Mouse (Mus musculus): ENCODE measurements around the gene Ptx3.

Gene Ptx3

DNA sequence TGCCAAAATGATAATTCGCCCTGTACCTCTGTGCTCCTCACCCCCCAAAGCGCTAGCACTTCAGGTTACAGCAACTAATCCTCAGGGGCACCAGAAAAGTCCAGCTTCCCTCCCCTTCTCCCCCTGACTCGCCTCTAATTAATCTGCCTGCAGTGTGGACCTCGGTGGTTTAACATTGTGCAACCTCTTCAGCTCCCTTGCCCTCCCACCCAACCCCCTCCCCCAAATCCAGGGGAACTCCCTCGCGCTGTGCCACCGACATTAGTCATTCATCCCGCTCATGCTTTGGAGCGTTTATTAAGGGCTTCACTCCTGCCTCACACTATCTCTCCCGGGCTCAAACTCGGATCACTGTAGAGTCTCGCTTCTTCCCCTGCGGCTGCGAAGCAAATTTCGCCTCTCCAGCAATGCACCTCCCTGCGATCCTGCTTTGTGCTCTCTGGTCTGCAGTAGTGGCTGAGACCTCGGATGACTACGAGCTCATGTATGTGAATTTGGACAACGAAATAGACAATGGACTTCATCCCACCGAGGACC lies at the start of gene Ptx3:
Ptx3 (plus strand) TSS at position 256 of the 537 bp plus-strand sequence.
- peak; percentile 75 for DNase-seq (ENCODE audit: low read depth, low spot score)

DNA sequence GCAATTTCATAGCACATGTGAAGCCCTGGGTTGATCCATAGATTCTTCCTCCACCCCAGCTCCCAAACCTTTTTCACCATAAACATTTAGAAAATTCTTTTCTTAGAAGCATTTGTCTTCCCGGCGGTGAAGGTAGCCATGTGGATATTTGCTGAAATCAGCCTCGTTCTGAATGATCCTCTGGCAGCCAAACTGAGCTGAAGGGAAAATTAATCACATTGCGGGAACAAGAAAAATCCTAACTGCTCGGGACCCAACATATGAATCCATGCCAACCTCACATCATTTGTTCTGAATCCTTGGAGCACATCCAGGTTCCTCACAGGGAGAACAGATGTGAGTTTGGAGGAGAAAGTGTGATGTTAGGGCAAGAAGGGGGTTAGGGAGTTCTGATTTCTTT lies 46.8 kb upstream of the Ptx3 start:
- DNase-seq (ENCODE audit: low read depth, low spot score): peak; percentile 60

DNA sequence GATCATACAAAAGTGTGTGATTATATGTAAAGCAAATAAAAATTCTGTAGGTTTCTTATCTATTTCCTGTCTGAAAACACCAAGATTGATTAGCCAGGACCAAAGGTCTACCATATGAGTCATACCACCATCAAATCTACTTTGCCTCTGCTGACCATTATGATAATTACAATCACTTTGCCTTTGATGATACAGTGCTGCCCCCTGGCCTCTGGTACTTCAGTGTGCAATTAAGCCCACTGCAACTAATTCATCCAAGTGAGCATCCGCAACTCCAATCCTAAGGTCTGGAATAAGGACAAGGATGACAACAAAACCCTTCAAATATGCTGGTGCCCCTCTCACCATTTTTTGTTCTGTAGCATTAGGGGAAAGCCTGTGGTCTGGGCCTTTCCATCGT lies 40.1 kb upstream of the Ptx3 start:
- no peak for DNase-seq (ENCODE audit: low read depth, low spot score)

DNA sequence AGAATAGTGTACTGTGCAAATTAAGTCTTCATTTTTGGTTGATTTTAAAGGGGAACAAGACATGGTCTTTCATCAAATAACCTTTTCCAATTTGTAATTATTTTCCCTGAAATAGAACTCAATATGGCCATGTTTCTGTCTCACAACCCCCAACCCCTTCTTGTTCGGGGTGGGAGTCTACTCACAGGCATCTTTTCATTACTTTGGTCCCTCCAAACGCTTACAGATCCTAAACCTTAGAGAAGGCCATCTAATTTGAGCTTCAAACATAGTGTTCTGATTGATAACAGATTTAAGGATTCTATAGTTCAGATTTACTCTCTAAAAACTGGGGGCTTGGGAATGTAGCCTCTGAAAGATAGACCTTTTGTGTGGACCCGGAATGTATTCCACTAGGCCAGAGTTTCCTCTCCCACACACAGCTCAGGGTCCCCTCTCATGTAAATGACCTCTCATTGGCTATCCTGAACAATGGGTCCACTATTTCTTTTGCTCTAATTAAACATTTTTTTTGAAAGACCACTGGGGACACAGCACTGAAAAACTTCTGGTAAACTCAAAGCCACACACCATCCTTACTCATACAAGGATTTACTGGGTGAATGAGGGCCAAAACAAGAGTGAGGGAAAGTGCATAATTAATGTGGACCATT lies 25.7 kb upstream of the Ptx3 start:
- DNase-seq (ENCODE audit: low read depth, low spot score): no peak

DNA sequence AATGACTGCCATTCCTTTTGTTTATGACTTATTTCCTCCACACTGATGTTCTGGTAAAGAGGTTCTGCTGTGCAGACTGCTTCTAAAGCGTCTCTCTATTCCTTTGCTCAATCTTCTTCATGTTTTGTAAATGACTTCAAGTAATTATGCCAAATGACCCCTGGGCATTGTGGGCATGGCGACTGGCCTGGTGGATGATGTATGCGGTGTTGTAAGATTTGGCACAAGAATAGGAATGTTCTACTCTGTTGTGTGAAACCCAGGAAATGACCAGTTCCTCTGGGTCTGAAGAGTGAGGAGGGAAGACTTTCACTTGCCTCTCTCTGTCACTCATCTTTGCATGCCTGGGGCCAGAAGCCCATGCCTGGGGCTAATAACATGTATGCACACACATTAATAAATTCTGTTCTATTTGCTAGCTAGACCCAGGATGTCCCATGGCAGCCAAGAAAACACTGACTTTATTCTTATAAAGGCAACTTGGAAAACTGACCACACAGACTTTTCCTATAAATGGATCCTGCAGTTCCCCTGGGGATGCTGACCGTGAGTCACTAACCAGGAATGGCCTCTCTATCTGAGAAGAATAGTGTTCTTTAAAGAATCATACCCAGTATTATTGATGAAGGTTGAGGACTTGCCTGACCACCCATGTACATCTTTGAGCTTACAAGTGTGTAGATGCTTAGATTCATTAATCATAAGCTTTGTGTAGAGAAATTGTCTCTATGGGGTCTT lies 10.7 kb upstream of the Ptx3 start:
- DNase-seq (ENCODE audit: low read depth, low spot score): peak; percentile 95

DNA sequence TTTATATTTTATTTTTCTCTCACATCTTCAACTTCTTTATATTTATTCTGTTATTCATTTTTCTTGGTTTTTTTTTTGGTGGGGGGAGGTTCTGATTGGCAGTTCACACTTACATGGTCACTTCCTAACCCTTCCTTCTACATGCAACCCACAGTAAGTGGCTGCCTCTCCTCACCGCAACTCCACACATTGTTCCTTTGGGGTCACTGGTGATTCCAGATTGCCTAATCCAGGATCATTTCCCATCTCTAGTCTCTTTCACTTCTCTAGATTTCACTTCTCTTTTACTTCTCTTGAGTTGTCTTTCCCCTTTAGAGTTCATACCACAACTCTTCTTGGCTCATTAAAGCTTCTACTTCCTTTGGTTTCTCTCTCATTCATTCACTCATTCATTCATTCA lies 6.2 kb upstream of the Ptx3 start:
- no peak for DNase-seq (ENCODE audit: low read depth, low spot score)

DNA sequence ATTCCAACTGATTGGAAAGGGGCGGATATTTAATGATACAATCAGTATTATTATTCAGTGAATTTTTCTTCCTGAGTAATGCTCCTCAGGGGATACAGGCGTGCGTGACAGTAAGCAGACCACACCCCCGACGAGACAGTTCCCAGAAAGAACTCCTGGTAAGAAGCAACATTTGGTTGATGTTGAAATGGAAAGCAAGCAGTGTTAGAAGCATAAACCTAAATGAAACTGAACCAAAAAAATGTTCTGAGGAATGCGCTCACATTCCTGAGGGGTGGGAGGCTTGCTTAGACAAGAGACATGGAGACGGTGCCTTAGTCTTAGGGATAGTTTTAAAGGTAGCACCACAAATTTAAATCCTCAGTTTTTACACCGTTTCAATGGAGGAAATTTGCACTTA lies 4.0 kb upstream of the Ptx3 start:
- peak; percentile 88 for DNase-seq (ENCODE audit: low read depth, low spot score)

DNA sequence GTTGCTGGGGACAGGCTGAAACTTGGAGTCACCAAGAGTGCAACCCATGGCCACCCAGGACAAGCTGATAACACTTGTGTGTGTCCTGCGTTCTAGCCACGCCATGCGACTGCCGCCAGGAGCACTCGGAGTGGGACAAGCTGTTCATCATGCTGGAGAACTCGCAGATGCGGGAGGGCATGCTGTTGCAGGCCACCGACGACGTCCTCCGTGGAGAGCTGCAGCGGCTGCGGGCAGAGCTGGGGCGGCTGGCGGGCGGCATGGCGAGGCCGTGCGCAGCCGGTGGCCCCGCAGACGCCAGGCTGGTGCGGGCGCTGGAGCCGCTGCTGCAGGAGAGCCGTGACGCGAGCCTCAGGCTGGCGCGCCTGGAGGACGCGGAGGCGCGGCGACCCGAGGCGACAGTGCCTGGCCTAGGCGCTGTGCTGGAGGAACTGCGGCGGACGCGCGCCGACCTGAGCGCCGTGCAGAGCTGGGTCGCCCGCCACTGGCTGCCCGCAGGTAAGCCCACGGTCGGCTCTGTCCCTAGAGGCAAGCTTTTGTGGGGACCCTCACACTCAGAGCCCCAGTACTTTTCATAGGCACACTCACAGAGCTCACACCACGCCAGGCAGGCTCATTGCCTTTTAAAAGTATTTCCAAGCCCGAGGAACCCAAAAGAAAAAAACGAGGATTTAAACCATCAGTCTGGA lies 988 bp downstream of the Ptx3 start:
- peak; percentile 48 for DNase-seq (ENCODE audit: low read depth, low spot score)

DNA sequence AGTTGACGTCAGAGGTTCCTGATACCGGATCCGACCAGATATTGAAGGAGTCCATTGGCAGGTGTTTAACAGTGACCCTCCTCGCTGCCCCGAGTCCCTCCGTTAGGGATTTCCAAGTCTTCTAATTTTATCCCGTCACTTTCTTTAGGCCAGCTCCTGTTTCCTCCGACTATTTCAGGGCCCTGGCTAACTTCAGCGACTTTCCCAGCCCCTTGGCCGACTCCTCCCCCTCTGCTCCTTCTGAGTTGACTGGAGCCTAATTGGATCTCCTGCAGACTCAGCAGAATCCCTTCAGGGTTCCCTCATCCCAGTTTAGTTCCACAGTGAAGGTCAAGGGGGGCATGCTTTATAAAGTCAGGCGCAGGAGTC lies 1.5 kb downstream of the Ptx3 start:
- DNase-seq (ENCODE audit: low read depth, low spot score): peak; percentile 64

DNA sequence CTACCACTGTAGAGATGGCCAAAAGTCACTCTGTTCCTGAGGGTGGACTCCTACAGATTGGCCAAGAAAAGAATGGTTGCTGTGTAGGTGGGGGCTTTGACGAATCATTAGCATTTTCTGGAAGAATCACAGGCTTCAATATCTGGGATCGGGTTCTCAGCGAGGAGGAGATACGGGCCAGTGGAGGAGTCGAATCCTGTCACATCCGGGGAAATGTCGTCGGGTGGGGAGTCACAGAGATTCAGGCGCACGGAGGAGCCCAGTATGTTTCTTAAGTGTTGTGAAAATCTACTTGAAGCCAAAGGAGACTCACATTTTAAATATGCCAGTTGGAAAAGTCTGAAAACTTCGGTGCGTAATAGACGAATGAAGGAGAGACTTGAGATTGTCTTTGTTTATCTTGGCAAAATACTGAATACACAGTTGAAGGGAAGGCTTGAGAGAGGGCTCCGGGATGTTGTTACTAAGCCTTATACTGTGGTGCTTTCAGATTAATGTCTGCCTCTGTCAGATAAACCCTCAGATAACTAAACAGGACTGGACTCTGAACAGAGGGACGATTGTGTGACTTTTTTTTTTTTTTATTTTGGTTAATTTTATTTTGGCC lies 5.3 kb downstream of the Ptx3 start:
- DNase-seq (ENCODE audit: low read depth, low spot score): no peak

DNA sequence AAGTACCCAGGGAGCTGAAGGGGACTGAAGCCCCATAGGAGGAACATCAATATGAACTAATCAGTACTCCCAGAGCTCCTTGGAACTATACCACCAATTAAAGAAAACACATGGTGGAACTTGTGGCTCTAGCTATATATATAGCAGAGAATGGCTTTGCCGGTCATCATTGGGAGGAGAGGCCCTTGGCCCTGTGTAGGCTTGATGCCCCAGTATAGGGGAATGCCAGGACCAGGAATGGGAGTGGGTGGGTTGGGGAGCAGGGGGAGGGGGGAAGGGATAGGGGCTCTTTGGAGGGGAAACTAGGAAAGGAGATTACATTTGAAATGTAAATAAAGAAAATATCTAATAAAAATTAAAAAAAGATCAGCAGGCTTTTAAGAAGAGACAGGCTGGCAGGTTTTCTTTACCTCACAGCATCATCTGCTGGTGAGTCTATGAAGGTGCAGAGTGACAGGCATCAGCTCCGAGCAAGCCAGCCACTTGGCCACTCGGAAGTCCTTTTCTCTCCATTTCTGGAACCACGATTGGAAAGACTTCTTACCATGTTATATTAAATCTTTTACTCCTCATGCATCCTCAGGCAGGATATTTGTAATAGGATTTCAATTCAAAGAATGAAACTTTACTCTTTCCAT lies 16.6 kb downstream of the Ptx3 start:
- DNase-seq (ENCODE audit: low read depth, low spot score): peak; percentile 80

DNA sequence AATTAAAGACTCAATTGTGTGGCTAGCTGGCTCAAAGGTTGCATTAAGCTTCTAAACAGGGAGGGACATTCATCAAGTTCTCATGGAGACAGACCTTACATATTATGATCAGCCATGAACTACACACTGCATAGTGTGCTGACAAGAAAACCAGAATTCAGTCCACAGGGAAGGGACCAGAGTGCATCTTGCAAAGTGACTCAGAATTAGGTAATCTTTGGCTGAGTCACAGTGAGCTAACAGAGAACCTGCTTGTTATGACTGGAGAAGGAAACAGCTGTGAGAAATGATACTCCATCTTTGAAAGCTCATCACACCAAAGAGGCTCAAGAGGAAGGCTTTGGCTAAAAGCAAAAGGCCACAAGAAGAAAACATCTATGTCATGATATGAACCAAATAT lies 20.8 kb downstream of the Ptx3 start:
- peak; percentile 93 for DNase-seq (ENCODE audit: low read depth, low spot score)

DNA sequence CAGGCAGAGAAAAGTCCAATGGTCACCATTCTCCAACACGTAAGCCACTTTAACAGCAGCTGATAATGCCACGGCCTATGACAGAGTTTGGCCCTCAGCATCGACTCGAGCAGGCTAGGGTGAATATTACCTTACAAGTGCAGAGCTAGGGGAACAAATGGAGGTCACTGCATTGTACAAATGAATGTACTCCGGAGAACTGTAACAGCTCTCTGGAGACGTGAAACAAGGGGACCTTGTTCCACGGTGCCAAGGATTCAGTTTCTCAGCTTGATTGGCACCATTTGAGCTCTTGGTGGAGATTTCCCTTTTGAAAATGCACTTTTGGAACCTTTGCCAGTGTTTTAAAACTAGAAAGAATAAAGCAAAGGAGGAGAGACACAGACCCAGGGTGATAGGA lies 32.1 kb downstream of the Ptx3 start:
- no peak for DNase-seq (ENCODE audit: low read depth, low spot score)

DNA sequence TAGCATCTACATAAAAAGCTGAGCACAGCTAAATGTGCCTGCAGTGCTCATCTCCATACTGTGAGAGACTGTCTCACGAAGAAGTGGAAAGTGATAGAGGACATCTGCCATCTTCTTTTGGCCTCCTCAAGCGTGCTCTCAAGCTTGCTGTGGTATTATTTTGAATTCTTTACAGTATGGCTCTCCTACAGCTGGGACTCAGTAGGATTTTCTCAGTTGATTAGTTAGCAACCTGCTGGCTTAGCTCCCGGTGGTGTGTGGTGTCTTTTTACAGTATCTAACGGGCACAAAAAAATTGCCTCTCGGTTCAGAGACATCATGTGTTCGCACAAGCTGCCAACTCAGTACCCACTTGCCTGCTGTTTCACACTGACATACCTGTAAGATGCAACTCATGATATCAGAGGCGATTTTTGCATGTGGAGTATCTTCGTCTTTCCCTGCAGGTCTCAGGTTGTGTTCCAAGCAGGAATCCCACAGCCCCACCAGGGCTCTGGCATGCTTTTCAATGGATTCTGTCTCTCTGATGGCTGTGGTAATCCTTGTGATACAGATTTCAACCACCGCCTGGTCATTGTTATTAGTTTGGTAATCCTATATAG lies 34.9 kb downstream of the Ptx3 start:
- no peak for DNase-seq (ENCODE audit: low read depth, low spot score)

DNA sequence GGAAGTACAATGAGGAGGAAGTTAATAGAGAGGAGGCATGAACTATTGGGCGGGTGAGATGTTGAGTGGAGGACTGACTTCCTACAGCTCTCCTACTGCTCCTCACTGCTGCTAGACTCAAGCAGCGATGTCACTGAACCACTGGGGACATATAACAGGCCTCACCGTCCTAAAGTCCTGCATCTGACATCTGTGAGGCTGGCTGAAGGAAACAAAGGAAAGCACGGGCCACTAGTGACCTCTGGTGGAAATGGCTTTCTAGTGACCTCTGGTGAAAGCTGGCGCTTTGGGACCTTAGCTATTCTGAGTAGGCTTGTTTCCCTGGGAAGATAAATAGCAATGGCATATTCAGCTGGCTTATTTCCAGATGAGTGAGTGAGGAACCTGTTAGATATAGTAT lies 42.6 kb downstream of the Ptx3 start:
- DNase-seq (ENCODE audit: low read depth, low spot score): peak; percentile 70

DNA sequence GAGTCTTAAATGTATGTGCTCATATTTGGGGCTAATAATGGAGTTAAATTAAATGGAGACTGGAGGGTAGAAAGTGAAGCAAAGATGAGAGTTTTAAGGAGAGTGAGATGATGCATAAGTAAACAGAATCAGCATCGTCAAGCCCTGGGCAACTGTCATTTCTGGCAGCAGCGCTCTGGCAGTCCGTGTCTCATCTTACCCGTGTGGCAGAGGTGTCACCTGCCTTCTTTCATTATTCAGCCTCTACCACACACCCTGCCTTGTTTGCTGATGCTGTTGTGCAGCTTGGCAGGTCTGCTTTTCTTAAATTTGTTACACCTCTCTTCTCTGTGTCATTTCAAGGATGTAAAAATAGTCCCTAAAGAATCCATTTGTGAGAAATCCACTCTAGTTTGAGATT lies 43.6 kb downstream of the Ptx3 start:
- DNase-seq (ENCODE audit: low read depth, low spot score): no peak
